Mouse (Mus musculus) erythroblast, adult 5-6 weeks (primary cell): ENCODE results near the gene Tnc. TPM values are rescaled to one million over a fixed set of nuclear protein-coding genes. Genes with fewer than 3 reads are reported as not detected.

Source experiments
- ATAC-seq: replicated peaks from 2 replicates; pipeline ENCODE4 v1.8.0; 2016; ENCODE audit warnings: moderate number of reproducible peaks, mild to moderate bottlenecking, moderate TSS enrichment, inconsistent platforms; ENCODE audit not compliant: poor library complexity, low FRiP score, severe bottlenecking
- total RNA-seq, 2 experiments: library from RNA; stranded (forward) in 1 of 2; stranded (reverse) in 1 of 2; fragments of 150-400 nt in 1 of 2; fragments of 200-764, 138-1000 nt in 1 of 2; gene quantifications; 2 replicates each; pipeline versions ENCODE4 v1.2.3 to v1.2.4; 2015 to 2017; ENCODE audit warnings: low replicate concordance in 2 of 2

The Tnc gene
- total RNA-seq, 2 experiments from 2014 or later = 1.0 to 2.1 TPM

GRCm38 (mm10) chr4:64033191-64033590, 13.6 kb downstream of the Tnc start:
- no peak for ATAC-seq

- ATAC-seq = no peak
Observed at GRCm38 (mm10) chr4:64029486-64029885, 17.3 kb downstream of the Tnc start.

GRCm38 (mm10) chr4:64025591-64025990, 21.2 kb downstream of the Tnc start:
- ATAC-seq = no peak

DNA sequence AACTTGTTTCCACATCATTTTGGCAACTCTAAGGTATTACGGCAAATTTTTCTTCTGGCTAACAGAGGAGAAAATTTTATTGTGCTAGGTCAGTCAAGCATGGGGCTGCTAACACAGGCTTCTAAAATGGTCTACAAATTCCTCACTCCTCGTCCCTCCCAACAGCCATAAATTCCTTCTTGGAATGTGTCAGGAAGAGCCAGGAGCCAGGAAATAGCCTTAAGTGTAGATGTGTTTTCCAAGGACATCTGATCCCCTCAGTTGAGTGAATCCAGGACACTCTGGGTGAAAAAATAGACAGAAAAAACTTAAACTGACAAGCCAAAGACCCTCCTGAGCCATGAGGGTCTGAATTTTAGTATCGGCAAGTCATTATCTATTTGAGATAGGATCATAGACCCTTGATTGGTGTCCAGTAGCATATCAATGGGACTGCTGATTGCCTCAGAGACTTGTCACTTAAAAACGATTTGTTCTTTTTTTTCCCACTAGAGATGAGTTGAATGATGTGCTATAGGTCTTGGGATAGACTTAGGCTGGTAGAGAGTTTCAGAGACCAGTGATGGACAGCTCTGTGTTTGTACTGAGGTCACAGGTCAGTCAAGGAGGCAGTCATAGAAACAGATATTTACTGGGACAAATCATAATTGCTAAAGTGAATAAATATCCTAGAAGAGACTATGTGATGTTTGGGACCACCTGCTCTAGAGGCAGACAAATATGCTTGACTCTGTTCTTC, 22.6 kb downstream of the Tnc start:
- ATAC-seq = no peak

DNA sequence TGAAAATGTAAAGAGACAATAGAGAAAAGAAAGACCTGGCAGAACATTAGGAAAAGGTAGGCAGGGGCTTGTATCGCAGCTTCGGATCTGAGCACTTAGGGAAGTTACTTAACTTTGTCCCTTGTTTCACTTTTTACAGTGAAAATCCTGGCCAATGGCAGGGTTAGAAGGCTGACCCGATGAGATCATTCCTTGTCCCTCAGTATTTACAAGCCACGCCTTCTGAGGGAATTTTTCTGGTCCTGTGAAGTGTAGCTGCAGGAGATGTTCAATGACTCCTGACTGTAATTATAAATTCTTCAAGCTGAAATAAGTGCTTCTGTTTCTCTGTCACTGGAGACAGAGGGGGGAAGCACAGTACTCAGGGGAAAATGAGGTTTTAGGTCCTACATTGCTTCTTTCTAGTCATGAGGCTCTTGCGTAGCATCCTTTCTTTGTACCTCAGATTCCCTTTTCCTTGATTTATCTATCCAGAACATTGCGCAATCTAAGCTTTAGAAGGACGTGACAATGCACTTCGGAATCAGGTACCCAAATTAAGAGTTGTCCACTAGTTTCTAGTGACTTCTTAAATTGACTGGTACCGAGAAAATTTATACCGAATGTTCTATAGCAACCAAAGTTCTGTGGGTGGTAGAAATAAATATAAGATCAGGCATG, 25.8 kb downstream of the Tnc start:
- no peak for ATAC-seq

GRCm38 (mm10) chr4:64020151-64020550, 26.7 kb downstream of the Tnc start:
- no peak for ATAC-seq

- ATAC-seq = no peak
Observed at GRCm38 (mm10) chr4:64011308-64011707, 35.5 kb downstream of the Tnc start.

- ATAC-seq = no peak
Observed at GRCm38 (mm10) chr4:64009936-64010335, 36.9 kb downstream of the Tnc start.

- no peak for ATAC-seq
Observed at GRCm38 (mm10) chr4:64005198-64005597, 41.6 kb downstream of the Tnc start.

- no peak for ATAC-seq
Observed at GRCm38 (mm10) chr4:64003677-64004076, 43.1 kb downstream of the Tnc start.

- no peak for ATAC-seq
Observed at GRCm38 (mm10) chr4:64002168-64002567, 44.6 kb downstream of the Tnc start.

DNA sequence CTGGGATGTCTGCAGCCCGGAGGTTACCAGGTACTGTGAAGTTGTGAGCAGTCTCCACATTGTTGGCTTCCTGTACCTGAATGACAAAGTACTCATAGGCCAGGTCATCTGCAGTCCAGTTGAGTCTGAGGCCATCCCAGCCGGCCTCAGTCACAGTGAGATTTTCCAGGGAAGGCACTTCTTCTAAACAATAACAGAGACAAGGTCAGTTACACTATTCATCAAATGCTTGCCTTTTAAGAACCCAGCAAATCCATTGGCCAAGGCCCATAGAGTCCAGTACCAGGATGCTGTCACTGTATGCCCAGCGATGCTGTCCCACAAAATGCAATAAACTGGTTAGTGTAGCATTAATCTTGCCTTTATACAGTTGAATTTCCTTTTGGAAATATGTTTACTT, 46.0 kb downstream of the Tnc start:
- ATAC-seq = no peak

- ATAC-seq = no peak
Observed at GRCm38 (mm10) chr4:64000293-64000692, 46.5 kb downstream of the Tnc start.

DNA sequence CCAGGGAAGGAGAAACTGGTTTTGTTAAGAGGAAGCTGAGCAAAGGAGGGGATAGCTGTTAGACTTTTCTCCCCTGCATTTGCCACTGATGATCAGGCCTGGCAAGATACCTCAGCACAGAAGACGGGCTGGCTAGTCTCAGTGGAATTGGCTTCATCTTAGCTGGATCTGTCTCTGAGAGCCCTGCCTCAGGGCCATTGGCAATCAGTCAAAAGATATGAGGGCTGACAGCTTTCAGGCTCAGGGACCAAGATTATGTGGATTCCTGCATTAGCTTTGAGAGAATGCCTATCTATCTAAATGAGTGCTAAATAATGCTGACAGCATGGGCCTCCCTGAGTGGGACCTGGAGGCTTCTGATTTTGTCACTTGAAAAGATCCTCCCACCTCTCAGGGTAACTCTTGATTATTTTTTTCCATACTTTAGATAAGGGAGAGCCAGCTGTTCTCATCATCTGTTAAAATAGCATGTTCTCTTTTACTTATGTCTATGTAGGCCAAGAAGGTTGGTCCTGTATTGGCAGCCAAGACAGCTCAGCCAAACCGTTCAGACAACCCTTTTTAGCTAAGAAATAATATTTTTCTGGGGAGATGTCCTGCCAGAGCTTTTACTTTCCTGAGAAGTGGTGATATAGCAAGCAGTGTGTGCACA, 53.2 kb downstream of the Tnc start:
- ATAC-seq = no peak

- no peak for ATAC-seq
Observed at GRCm38 (mm10) chr4:63990216-63990615, 56.6 kb downstream of the Tnc start.

- ATAC-seq = no peak
Observed at GRCm38 (mm10) chr4:63988090-63988489, 58.7 kb downstream of the Tnc start.

GRCm38 (mm10) chr4:63986576-63986975, 60.2 kb downstream of the Tnc start:
- no peak for ATAC-seq

- no peak for ATAC-seq
Observed at GRCm38 (mm10) chr4:63983098-63983445, 63.7 kb downstream of the Tnc start.

DNA sequence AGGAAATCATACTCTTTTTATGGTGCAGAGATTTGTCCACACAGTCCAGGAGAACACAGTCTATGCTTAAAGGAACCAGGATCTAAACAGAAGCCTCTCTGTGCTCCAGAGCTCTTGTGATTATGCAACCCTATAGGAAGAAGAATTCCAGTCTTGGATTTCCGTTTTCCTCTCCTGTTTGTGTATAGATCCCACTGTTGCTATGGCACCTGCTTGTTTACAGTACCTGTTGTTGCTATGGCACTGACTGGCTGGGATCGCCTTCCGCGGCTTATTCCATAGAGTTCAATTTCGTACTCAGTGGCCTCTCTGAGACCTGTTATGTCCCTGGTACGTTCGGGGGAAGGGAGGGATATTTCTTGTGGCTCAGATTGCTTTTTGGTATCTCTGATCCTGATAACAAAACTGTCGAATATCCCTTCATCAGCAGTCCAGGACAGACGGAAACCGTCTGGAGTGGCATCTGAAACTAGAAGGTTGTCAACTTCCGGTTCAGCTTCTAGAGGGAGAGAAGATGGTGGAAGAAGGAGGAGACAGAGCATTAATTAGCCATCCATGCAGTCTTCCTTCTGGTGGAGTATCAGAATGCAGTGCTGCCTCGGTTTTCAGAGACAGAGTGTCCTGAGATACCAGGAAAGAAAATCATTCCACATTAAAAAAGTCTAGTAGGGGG, 64.3 kb downstream of the Tnc start:
- no peak for ATAC-seq

DNA sequence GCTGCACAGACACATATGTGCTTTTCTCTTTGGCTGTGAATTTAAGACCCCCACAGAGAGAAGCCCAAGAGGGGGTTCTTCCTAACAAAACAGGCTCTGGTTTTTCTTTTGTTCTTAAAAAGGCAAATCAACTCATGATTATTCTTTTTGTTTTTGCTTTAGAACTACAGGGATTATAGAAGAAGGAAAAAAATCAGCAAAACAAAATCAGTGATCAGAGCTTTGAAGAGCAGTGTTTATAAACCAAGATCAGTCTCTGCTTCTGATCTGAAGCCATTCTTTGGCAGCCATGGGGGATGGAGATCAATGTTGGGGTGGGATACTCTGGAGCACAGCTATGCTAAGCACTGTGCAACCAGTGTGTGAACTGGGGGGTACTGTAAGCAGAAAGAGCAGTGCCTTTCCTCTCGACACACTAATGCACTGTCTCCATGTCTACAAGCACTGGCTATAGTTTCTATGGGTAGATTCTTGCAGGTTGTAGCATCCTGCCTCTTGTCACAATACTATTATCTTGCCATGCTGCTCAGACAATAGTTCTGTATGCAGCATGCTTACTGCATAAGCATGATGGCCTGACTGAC, 66.5 kb downstream of the Tnc start:
- ATAC-seq = no peak
